Mouse (Mus musculus): ENCODE data around the gene Golph3.
A peak's percentile ranks its signal among the peaks of the same experiment; 100 is the strongest.

The Golph3 gene

DNA sequence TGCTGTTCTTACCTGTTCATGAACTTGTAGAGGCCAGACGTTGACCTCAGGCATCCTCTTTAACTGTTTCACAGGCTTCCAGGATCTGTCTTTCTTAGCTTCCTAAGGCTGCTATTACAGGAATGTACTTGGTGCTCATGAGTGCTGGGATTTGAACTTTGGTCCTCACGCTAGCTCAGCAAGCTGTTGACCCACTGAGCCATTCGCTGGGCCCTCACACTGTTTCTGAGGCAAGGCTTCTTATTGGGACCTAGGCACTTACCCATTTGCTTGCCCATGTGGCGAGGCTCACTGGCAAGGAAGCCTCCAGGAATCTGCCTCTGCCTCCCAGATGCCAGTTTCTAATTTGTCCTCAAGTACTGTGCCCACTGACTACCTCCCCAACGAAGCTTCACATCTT is 1.4 kb upstream of the Golph3 start:
- DNase-seq, result no peak

DNA sequence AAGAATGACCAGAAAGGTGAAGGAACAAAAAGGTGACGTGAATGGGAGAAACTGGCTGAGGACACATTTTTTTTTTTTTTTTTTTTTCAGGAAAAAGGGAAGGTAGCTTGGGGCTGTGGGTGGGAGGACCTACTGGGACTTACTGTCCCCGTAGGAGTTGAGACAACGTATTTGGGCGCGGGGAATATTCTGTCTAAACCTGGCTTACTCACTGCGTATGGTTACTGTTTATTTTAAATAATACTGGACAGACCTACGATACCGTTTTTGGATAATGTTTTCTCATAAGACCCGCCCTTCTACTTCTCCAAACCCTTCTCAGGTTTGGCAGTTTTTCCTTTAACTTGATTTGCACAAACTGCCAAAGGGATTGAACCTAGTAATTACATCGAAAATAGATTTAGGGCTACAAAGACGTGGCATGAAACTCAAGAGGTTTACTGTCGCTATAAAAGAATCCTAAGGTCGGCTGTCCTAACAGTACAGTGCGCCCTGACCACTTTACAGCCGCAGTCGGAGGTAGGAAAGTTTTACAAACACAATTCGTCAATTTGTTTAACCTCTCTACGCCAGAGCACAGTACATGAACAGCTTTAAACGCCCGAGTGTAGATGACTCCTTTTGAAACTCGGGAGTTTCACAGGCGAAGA is 684 bp upstream of the Golph3 start:
- no peak for DNase-seq

- peak in 1 of 2 experiments; percentile 60 for DNase-seq
Observed at GRCm38 (mm10) chr15:12321788-12322621, 755 bp downstream of the Golph3 start, which contains the start of gene 1810049J17Rik. 1810049J17Rik (minus strand) TSS chr15:12321899.

GRCm38 (mm10) chr15:12322676-12323402 is 1.6 kb downstream of the Golph3 start:
- DNase-seq, result no peak

DNA sequence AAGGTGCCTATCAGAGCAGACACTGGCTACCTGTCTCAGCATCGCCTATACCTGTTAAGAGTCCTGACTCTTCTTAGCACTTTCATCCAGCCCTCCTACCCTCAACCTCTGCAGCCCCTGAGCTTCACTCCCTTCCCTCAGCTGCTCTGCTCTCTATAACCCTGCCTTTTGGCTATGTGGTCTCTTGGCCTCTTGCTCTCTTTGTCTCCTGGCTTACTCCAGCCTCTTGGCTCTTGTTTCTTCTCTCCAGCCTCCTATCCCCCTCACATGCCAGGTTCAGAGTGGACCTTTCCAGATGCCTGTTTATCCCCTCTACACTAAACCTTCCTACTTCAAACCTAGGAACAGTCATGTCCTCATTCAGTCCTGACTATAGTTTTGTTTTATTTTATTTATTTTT is 3.1 kb downstream of the Golph3 start:
- DNase-seq, result peak in 1 of 2 experiments; percentile 12

- no peak for DNase-seq
Observed at GRCm38 (mm10) chr15:12330389-12330788, 9.1 kb downstream of the Golph3 start.

GRCm38 (mm10) chr15:12330892-12331291 is 9.6 kb downstream of the Golph3 start:
- DNase-seq, result no peak

- DNase-seq, result peak in 1 of 2 experiments; percentile 22
Observed at GRCm38 (mm10) chr15:12331300-12331699, 10.1 kb downstream of the Golph3 start.

DNA sequence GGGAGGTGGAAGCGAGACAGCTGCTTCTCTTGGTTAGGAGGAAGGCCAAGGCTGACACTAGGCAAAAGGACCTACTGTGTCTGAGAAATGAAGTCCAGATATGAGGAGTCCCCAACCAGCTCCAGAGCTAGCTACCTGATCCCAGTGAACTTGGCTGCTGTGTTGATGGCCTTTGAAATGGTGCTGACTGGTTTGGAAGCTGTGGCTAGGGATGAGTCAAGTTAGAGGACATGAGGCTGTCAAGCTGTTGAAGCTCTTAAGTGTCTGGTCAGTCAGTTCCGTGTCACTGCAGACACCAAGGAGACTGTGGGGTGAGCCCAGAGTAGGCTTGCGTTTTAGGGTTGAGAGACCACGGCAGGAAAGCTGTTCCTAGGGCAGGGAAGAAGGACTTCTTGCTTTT is 13.1 kb downstream of the Golph3 start:
- no peak for DNase-seq

GRCm38 (mm10) chr15:12337030-12337778 is 16.0 kb downstream of the Golph3 start:
- DNase-seq, result no peak

GRCm38 (mm10) chr15:12337779-12338137 is 16.5 kb downstream of the Golph3 start:
- DNase-seq, result no peak

DNA sequence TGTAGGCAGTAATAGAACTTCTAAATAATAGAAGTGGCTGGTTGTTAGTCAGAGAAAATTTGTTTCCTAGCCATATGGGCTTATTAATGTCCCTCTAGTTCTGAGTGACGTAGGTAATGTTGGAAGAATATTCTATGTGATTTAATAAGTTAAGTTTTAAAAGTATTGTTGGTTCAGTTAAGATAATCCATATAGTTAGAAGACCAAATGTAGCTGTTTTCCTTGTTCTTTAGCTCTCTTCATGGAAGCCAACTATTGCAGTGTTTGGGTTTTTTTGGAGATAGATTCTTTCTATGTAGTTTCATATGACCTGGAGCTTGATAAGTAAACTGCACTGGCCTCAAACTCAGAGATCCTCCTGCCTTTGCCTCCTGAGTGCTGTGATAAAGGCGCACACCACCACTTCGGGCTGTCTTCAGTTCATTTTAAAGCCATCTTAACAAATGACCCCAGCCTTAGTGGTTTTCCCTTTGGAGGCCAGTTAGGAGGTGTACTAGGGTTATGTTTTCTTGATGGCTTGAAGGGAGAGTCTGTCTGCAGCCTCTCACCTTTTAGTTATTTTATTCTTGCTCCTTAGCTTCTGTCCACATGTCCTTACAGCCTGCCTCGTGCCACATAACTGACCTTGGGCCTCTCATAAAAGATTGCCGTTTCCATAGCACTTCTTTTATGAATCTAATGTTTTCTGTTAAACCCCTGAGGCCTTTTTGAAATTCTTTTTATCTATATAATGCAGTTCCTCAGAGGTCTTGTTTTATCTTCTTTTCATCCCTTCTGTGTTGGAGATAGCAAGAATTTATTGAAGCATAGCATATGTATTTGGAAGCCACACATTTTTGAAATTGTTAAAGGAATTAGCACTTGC is 19.5 kb downstream of the Golph3 start:
- DNase-seq, result no peak

- no peak for DNase-seq
Observed at GRCm38 (mm10) chr15:12341401-12341758, 20.1 kb downstream of the Golph3 start.

DNA sequence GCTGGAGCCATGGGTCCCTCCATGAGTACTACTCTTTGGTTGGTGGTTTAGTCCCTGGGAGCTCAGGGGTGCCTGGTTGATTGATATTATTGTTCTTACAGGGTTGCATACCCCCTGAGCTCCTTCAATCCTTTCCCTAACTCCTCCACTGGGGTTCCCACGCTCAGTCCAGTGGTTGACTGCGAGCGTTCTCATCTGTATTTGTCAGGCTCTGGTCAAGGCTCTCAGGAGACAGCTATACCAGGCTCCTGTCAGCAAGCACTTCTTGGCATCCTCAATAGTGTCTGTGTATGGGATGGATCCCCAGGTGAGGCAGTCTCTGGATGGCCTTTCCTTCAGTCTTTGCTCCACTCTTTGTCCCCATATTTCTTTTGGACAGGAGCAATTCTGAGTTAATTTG is 25.7 kb downstream of the Golph3 start:
- no peak for DNase-seq

- DNase-seq, result no peak
Observed at GRCm38 (mm10) chr15:12348950-12349349, 27.7 kb downstream of the Golph3 start.

- no peak for DNase-seq
Observed at GRCm38 (mm10) chr15:12349840-12350239, 28.6 kb downstream of the Golph3 start.

GRCm38 (mm10) chr15:12351470-12351869 is 30.2 kb downstream of the Golph3 start:
- no peak for DNase-seq

DNA sequence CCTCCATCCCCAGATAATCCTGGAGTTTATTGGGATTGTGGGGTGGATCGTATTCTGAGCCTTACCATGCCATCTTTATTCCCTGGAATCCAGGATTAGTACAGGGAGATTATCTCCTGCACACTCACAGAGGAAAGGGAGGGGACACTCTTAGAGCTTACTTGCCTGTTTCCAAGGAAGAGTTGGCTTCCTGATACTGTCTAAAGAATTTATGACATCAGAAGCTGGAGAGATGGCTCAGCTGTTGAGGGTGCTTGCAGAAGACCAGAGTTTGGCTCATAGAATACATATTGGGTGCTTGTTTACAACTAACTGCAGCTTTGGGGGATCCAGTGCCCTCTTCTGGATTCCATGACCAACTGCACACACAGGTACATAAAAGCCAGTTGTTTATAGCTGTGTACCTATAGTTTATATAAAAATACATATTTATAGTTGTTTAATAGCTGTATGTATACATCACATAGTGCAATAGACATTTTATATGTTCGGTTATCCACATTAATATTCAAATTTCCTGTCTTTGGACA is 33.1 kb downstream of the Golph3 start:
- DNase-seq, result no peak

DNA sequence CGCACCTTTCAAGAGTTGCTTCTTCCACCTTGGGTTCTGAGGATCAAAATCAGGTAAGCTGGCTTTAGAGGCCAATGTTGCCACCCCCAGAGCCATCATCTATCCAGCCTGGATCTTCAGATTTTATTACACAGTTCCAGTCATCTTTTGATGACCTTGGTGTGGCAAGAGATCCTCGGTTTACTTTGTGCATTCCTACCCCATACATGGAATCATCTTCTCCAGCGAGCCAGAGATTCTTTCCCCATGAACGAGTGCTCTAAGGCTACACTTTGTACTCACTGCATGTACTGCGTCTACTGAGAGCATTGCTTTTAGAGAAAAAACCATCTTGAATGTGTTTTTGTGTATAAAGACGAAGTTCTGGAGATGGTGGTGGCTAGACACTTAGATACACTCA is 34.0 kb downstream of the Golph3 start:
- DNase-seq, result no peak

GRCm38 (mm10) chr15:12355907-12356306 is 34.7 kb downstream of the Golph3 start:
- no peak for DNase-seq

GRCm38 (mm10) chr15:12357459-12357858 is 36.2 kb downstream of the Golph3 start:
- no peak for DNase-seq

DNA sequence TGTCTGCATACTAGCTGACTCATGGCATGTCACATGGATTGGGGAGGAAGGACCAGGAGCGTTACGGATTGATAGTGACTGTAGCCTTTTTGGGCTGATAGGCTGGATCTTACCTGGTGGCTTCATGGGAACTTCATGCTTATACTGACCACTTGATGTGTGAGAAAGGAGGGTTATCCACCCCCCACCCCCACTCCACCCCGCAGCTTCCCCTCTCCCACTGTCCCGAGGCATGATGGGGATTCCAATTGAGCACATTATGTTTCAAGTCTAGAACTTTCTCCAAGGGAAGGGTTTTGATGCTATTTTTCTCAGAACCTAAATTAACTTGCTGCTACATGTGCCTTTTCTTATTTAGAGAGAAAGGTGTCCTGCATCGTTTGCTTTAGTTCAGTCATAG is 37.1 kb downstream of the Golph3 start:
- no peak for DNase-seq
